Mouse (Mus musculus): ENCODE data around the gene Dact1. TPM values are rescaled to one million over a fixed set of nuclear protein-coding genes. Genes with fewer than 3 reads are reported as not detected.

Dact1 gene
- polyA plus RNA-seq, 1 experiment from 2014 or later, result 6.2 TPM

Other genes starting within 250 kb of the Dact1 start
- not detected in 2 replicates for gene Tomm20l, start 198.5 kb upstream of the Dact1 start, polyA plus RNA-seq (2015; fragmentation: Nextera tagmentation; extraction: Ambion mirVana)
- 101 TPM in 2 replicates for gene Timm9, start 173.2 kb upstream of the Dact1 start, polyA plus RNA-seq (2015; fragmentation: Nextera tagmentation; extraction: Ambion mirVana)
- 7.3 and 11.0 TPM in 2 replicates for gene 2700049A03Rik, start 173.0 kb upstream of the Dact1 start, polyA plus RNA-seq (2015; fragmentation: Nextera tagmentation; extraction: Ambion mirVana)